Mouse (Mus musculus): ENCODE results near the gene Kdm4b.

The Kdm4b gene

GRCm38 (mm10) chr17:56431582-56431981 lies 105.7 kb downstream of the Kdm4b start:
- DNase-seq (ENCODE audit: low read depth, low spot score), result no peak

GRCm38 (mm10) chr17:56439731-56440460 lies 114.0 kb downstream of the Kdm4b start:
- DNase-seq (ENCODE audit: low read depth, low spot score), result no peak

GRCm38 (mm10) chr17:56442316-56442715 lies 116.5 kb downstream of the Kdm4b start:
- DNase-seq (ENCODE audit: low read depth, low spot score), result no peak

- DNase-seq (ENCODE audit: low read depth, low spot score), result peak; percentile 75
These were observed 117.5 kb downstream of the Kdm4b start for GRCm38 (mm10) chr17:56443341-56443795.

- DNase-seq (ENCODE audit: low read depth, low spot score), result no peak
These were observed 118.9 kb downstream of the Kdm4b start for GRCm38 (mm10) chr17:56444771-56445170.

GRCm38 (mm10) chr17:56445397-56445796 lies 119.5 kb downstream of the Kdm4b start:
- DNase-seq (ENCODE audit: low read depth, low spot score), result peak; percentile 28

- no peak for DNase-seq (ENCODE audit: low read depth, low spot score)
These were observed 121.9 kb downstream of the Kdm4b start for GRCm38 (mm10) chr17:56447716-56448115.
